Mouse (Mus musculus) liver, adult 2 months (tissue): ENCODE data around the gene Slc39a11. TPM values are rescaled to one million over a fixed set of nuclear protein-coding genes. Genes with fewer than 3 reads are reported as not detected.

Experiments used
- DNase-seq: peaks from one replicate; pipeline ENCODE4 v3.0.0-alpha.2; 2011; ENCODE audit warnings: low read depth, low spot score; ENCODE audit errors: extremely low read depth
- H3K27ac ChIP-seq: fragments of 200-500 bp; replicated peaks from 2 replicates; pipeline ENCODE4 v1.5.1; 2012; ENCODE audit warnings: low read depth, mild to moderate bottlenecking, control low read depth, inconsistent platforms, low read length; ENCODE audit not compliant: insufficient read depth
- H3K27me3 ChIP-seq: fragments of 200-500 bp; 2 replicates; pipeline ENCODE4 v1.6.1; 2012; ENCODE audit warnings: mild to moderate bottlenecking, moderate library complexity, low read length, inconsistent platforms; ENCODE audit not compliant: control insufficient read depth, insufficient read depth
- H3K36me3 ChIP-seq: fragments of 200-500 bp; 2 replicates; pipeline ENCODE4 v1.6.1; 2012; ENCODE audit warnings: low read length, inconsistent platforms; ENCODE audit not compliant: control insufficient read depth, insufficient read depth
- H3K4me1 ChIP-seq: fragments of 200-500 bp; 2 replicates; pipeline ENCODE4 v1.6.1; 2011; ENCODE audit warnings: low read length; ENCODE audit not compliant: control insufficient read depth, insufficient read depth
- H3K4me3 ChIP-seq: fragments of 200-500 bp; 2 replicates; pipeline ENCODE4 v1.5.1; 2011; ENCODE audit warnings: low read depth, mild to moderate bottlenecking, control low read depth, low read length, moderate library complexity; ENCODE audit not compliant: insufficient read depth
- H3K79me2 ChIP-seq: fragments of 200-500 bp; 2 replicates; pipeline ENCODE4 v1.6.1; 2012; ENCODE audit warnings: inconsistent platforms, mild to moderate bottlenecking, low read length, moderate library complexity; ENCODE audit not compliant: control insufficient read depth, insufficient read depth
- H3K9ac ChIP-seq: fragments of 200-500 bp; 2 replicates; pipeline ENCODE4 v1.6.1; 2012; ENCODE audit warnings: low read depth, mild to moderate bottlenecking, control low read depth, inconsistent platforms, low read length
- CTCF ChIP-seq: fragments of 200-500 bp; IDR thresholded peaks from 2 replicates; pipeline ENCODE4 v1.5.1; 2011; ENCODE audit warnings: low read depth, low read length, control low read depth
- POLR2A ChIP-seq: fragments of 200-500 bp; IDR thresholded peaks from 2 replicates; pipeline ENCODE4 v1.6.1; 2011; ENCODE audit warnings: low read length, control low read depth; ENCODE audit not compliant: insufficient read depth; ENCODE audit errors: extremely low read depth
- whole genome bisulfite sequencing: fragments of 180-500 bp; shearing (Covaris S2); methylation state at CpG from one replicate; pipeline ENCODE4 v1.1.7; 2018; 5-methylcytosine and 5-hydroxymethylcytosine counted together
- polyA plus RNA-seq: library from polyadenylated mRNA; depleted of rRNA; stranded (reverse); fragments of >200 nt; gene quantifications from 2 replicates; pipeline ENCODE4 v1.2.3, GENCODE M21; 2012
- total RNA-seq: library from RNA; depleted of rRNA; stranded (reverse); fragments of >200 nt; gene quantifications from 2 replicates; pipeline ENCODE4 v1.2.3, GENCODE M21; 2014

Slc39a11 gene
- total and polyA plus RNA-seq, 2 experiments = 18.8 to 22.8 TPM

DNA sequence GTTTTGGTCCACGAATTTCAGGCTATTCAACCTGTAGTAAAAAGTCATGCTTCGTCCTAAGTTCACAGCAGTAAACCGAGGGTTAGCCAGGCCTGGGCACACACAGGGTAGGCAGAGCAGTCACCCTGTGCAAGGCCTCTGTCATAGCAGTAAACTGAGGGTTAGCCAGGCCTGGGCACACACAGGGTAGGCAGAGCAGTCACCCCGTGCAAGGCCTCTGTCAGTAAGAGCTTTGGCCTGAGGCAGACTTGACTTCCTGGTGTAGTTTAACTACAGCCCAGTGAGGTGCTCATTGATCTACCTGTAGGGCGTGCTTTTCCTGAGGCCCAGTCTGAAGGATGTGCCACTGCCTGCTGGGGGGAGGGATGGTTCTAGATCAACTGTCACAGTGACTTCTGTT, 41.4 kb upstream of the Slc39a11 start:
- peaks cover 5% of the 10 kb centered on the region for H3K4me1 ChIP-seq
- WGBS = 91% methylated on average over 5 of the region's 5 CpGs
- H3K27me3 ChIP-seq = no peaks in the 10 kb centered on the region
- no peak overlapping the region for H3K27ac ChIP-seq
- TF ChIP-seq POLR2A (no peak), CTCF (no peak)
- H3K4me3 ChIP-seq = no peak overlapping the region
- no peaks in the 10 kb centered on the region; the same call in 1 of the 2 replicates for H3K36me3 ChIP-seq
- no peak overlapping the region for H3K9ac ChIP-seq
- no peak for DNase-seq
- H3K79me2 ChIP-seq = no peaks in the 10 kb centered on the region

DNA sequence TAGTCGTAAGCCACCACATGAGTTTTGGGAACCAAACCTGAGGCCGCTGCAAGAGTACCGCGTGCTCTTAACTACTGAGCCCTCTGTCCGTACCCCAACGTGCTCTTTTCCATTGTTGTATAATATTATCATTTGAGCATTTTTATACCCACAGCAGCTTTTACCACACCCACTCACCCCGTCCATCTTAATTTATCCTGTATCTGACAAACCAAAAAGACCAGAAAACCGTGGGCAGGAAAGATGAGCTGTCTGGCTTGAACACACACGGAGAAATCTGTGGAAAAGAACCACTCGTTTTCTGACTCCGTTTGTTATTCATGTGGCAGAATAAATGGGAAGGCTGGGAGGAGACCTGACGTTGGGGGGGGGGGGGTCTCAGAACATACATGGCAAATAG, 40.6 kb upstream of the Slc39a11 start:
- no peak for DNase-seq
- no peaks in the 10 kb centered on the region for H3K27me3 ChIP-seq
- TF ChIP-seq CTCF = no peak
- TF ChIP-seq POLR2A = no peak
- no peak overlapping the region for H3K4me3 ChIP-seq
- H3K4me1 ChIP-seq = peaks cover 5% of the 10 kb centered on the region
- H3K27ac ChIP-seq = no peak overlapping the region
- WGBS = 95% methylated on average over 12 of the region's 12 CpGs
- no peaks in the 10 kb centered on the region; the same call in 1 of the 2 replicates for H3K36me3 ChIP-seq
- no peaks in the 10 kb centered on the region for H3K79me2 ChIP-seq
- no peak overlapping the region for H3K9ac ChIP-seq

DNA sequence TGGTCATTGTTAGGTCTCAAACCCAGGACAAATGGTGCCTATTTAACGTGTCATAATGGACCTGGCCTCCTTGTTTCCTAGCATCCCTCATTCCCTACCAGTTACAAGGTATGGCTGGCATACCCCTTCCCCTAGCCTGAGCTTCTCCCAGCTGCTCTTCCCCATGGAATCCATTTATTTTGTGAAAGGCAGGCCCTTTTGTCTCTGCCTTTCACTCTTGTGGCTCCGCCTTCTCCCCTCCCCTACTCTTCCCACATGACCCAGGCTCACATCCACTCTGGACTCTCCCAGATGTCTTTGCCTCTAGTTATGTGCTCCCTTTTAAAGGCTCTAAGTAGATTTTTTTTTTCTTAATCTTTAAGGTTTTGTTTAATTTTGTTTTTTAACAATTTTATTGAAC, 37.2 kb upstream of the Slc39a11 start:
- Histone ChIP-seq H3K9ac (no peak overlapping the region), H3K4me1 (peaks cover 8% of the 10 kb centered on the region), H3K79me2 (peaks cover 15% of the 10 kb centered on the region), H3K4me3 (no peak overlapping the region), H3K36me3 (no peaks in the 10 kb centered on the region; the same call in 1 of the 2 replicates), H3K27me3 (no peaks in the 10 kb centered on the region), H3K27ac (no peak overlapping the region)
- 97% methylated on average over 2 of the region's 2 CpGs for WGBS
- TF ChIP-seq CTCF (no peak), POLR2A (no peak)
- no peak for DNase-seq

DNA sequence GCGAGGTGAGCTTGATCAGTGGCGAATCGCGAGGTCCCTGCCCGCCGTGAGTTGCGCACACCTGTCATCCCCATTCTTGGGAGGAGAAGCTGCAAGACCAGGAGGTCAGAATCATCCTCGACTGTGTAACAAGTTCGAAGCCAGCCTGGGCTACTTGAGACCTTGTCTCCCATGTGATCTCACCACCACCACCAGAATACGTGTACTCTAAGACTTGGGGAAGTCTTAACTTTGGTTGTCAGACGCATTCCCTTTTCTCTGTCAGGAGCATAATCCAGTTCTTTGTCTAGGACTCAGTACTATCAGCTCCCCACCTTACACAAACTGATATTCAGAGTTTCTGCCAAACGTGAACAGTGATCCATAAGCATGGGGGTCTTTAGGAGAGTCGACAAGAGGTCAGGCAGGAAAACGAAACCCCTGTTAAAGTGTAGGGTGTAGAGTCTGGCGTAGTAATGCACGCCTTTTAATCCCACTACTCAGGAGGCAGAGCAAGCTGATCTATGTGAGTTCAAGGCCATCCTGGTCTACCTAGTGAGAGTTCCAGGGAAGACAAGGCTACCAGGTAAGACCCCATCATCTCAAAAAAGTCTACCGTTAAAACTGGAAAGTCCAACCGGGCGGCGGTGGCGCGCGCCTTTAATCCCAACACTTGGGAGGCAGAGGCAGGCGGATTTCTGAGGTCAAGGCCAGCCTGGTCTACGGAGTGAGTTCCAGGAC, 35.0 kb upstream of the Slc39a11 start:
- H3K27ac ChIP-seq = peak overlapping the region; percentile 23; the same call in 1 of the 2 replicates
- peaks cover 21% of the 10 kb centered on the region for H3K79me2 ChIP-seq
- TF ChIP-seq POLR2A (no peak), CTCF (no peak)
- peak overlapping the region; percentile 39 for H3K9ac ChIP-seq
- peak overlapping the region; percentile 61 for H3K4me3 ChIP-seq
- 40% methylated on average over 25 of the region's 25 CpGs for WGBS
- no peaks in the 10 kb centered on the region for H3K27me3 ChIP-seq
- no peaks in the 10 kb centered on the region; the same call in 1 of the 2 replicates for H3K36me3 ChIP-seq
- peaks cover 14% of the 10 kb centered on the region for H3K4me1 ChIP-seq
- DNase-seq = no peak

DNA sequence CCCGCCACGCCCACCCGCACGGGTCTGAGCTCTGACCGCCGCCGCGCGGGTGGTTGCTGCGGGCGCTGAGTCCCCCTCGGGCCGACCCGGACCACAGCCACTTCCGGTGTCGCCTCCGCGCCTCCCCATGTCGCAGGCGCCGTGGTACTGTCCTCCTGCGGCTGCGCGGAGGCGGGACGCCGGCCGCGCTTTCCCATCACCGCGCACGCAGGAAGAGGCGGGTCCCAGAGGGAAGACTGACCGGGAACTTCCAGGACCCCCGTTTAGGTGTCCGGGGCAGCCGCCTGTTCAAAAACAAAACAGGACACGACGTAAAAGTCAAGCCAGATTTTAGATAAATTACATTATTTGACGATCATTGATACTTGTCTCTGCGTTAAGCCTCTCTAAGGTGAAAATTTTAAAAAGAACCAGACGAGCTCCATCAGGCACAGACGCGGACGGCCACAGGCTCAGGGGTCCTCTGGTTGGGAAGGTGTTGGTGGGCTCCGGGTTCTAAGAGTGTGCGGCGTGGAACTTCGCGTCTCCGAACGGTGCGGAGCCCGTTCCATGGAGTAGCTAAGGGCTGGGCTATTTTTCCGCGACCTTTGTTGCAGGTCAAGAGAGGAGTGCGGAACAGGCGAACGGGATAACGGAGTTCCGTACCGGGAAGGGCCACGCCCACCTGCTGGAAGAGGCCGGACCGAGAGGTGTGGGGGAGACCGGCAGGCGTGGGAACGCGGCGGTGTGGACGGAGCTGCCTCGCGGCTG, 34.3 kb upstream of the Slc39a11 start, which contains the start of the genes Fam104a and D11Wsu47e:
Fam104a (minus strand) TSS at position 199 of the 750 bp plus-strand sequence.
D11Wsu47e (plus strand) TSS at position 456 of the 750 bp plus-strand sequence.
- peaks cover 9% of the 10 kb centered on the region for H3K4me1 ChIP-seq
- TF ChIP-seq POLR2A (peak; percentile 48; the same call in 1 of the 2 replicates), CTCF (no peak)
- under 1% methylated on average over 73 of the region's 73 CpGs for WGBS
- DNase-seq = peak; percentile 80
- H3K4me3 ChIP-seq = peak within 1 kb of the TSS; percentile 88
- H3K27me3 ChIP-seq = no peaks in the 10 kb centered on the region
- H3K27ac ChIP-seq = peak within 1 kb of the TSS; percentile 64
- H3K9ac ChIP-seq = peak within 1 kb of the TSS; percentile 95
- H3K79me2 ChIP-seq = peaks cover 24% of the 10 kb centered on the region
- H3K36me3 ChIP-seq = no peaks in the 10 kb centered on the region; the same call in 1 of the 2 replicates

DNA sequence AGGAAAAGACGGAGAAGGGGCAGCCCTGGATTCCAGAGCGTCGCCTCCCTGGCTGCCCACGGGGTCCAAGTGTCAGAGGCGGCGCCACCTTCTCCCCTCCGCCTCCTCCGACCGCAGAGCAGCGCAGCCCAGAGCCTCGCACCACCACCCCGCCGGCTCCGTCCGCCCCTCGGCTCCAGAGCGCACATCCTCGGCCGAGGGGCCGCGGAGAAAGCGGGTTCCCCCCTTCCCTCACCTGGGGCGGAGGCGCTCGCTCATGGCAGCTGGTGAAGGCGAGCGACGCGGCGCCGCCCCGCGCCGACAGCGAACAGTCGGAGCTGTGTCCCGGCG, 33.7 kb upstream of the Slc39a11 start:
- Histone ChIP-seq H3K4me3 (peak overlapping the region; percentile 88), H3K36me3 (no peaks in the 10 kb centered on the region; the same call in 1 of the 2 replicates), H3K79me2 (peaks cover 28% of the 10 kb centered on the region), H3K27me3 (no peaks in the 10 kb centered on the region), H3K27ac (peak overlapping the region; percentile 64), H3K9ac (peak overlapping the region; percentile 95), H3K4me1 (peaks cover 9% of the 10 kb centered on the region)
- WGBS = under 1% methylated on average over 37 of the region's 38 CpGs
- DNase-seq = no peak
- TF ChIP-seq POLR2A = no peak
- no peak for TF ChIP-seq CTCF
